Mouse (Mus musculus) heart, embryonic 15.5 days (tissue): Measurements from ENCODE around the gene Plaa. TPM values are rescaled to one million over a fixed set of nuclear protein-coding genes. Genes with fewer than 3 reads are reported as not detected.

Experiments used
- ATAC-seq: fragments of 200-750 bp; cut with Nextera tagmentation; replicated peaks from 2 replicates; pipeline ENCODE4 v1.8.0; 2017; ENCODE audit warnings: low read depth, moderate TSS enrichment; ENCODE audit not compliant: insufficient number of reproducible peaks, insufficient read depth, low FRiP score
- H3K27ac ChIP-seq: fragments of 300-500 bp; sonication (generic); 2 replicates; pipeline ENCODE4 v1.5.1; 2015; ENCODE audit warnings: mild to moderate bottlenecking, inconsistent platforms
- H3K27me3 ChIP-seq: fragments of 300-500 bp; sonication (generic); 2 replicates; pipeline ENCODE4 v1.6.1; 2015; ENCODE audit warnings: inconsistent platforms
- H3K36me3 ChIP-seq: fragments of 300-500 bp; sonication (generic); 2 replicates; pipeline ENCODE4 v1.6.1; 2015; ENCODE audit warnings: mild to moderate bottlenecking, inconsistent platforms
- H3K4me1 ChIP-seq: fragments of 300-500 bp; sonication (generic); replicated peaks from 2 replicates; pipeline ENCODE4 v1.6.1; 2015; ENCODE audit warnings: inconsistent platforms
- H3K4me2 ChIP-seq: fragments of 300-500 bp; sonication (generic); 2 replicates; pipeline ENCODE4 v1.6.1; 2015; ENCODE audit warnings: inconsistent platforms, mild to moderate bottlenecking, moderate library complexity
- H3K4me3 ChIP-seq: fragments of 300-500 bp; sonication (generic); 2 replicates; pipeline ENCODE4 v1.5.1; 2015; ENCODE audit warnings: mild to moderate bottlenecking, inconsistent platforms
- H3K9ac ChIP-seq: fragments of 300-500 bp; sonication (generic); 2 replicates; pipeline ENCODE4 v1.6.1; 2015; ENCODE audit warnings: mild to moderate bottlenecking, inconsistent platforms
- H3K9me3 ChIP-seq: fragments of 300-500 bp; sonication (generic); replicated peaks from 2 replicates; pipeline ENCODE4 v1.6.1; 2016; ENCODE audit warnings: inconsistent platforms
- WGBS: fragments of 180-500 bp; shearing (Covaris S2); methylation state at CpG from one replicate; pipeline ENCODE4 v1.1.7; 2015; ENCODE audit warnings: mixed read lengths; 5-methylcytosine and 5-hydroxymethylcytosine counted together
- polyA plus RNA-seq: library from polyadenylated mRNA; unstranded; fragments of >200 nt; fragmentation: Nextera tagmentation; extraction: Ambion mirVana; gene quantifications from 2 replicates; pipeline ENCODE4 v1.2.1, GENCODE M21; 2015

Plaa gene
- polyA plus RNA-seq, 1 experiment from 2014 or later = 48.3 TPM

- peaks cover 16% of the 10 kb centered on the region for H3K36me3 ChIP-seq
- H3K27me3 ChIP-seq = no peaks in the 10 kb centered on the region
- no peak overlapping the region for H3K4me2 ChIP-seq
- H3K27ac ChIP-seq = no peak overlapping the region
- ATAC-seq = no peak
- WGBS = 79% methylated on average over 7 of the region's 7 CpGs
- H3K9ac ChIP-seq = no peak overlapping the region
- H3K4me1 ChIP-seq = no peaks in the 10 kb centered on the region
- no peaks in the 10 kb centered on the region for H3K9me3 ChIP-seq
- no peak overlapping the region for H3K4me3 ChIP-seq
Observed at GRCm38 (mm10) chr4:94544321-94544720, 58.7 kb downstream of the Plaa start.

- H3K4me2 ChIP-seq = no peak overlapping the region
- WGBS = 95% methylated on average over 4 of the region's 4 CpGs
- no peaks in the 10 kb centered on the region for H3K4me1 ChIP-seq
- no peaks in the 10 kb centered on the region for H3K27me3 ChIP-seq
- peaks cover 19% of the 10 kb centered on the region for H3K36me3 ChIP-seq
- no peak overlapping the region for H3K9ac ChIP-seq
- no peaks in the 10 kb centered on the region for H3K9me3 ChIP-seq
- no peak for ATAC-seq
- H3K27ac ChIP-seq = no peak overlapping the region
- no peak overlapping the region for H3K4me3 ChIP-seq
Observed at GRCm38 (mm10) chr4:94543041-94543440, 60.0 kb downstream of the Plaa start.

- Histone ChIP-seq H3K4me2 (no peak overlapping the region), H3K27me3 (no peaks in the 10 kb centered on the region), H3K4me3 (no peak overlapping the region), H3K36me3 (peaks cover 2% of the 10 kb centered on the region; the same call in 1 of the 2 replicates), H3K9me3 (no peaks in the 10 kb centered on the region), H3K9ac (no peak overlapping the region), H3K4me1 (no peaks in the 10 kb centered on the region), H3K27ac (no peak overlapping the region)
- no peak for ATAC-seq
Observed at GRCm38 (mm10) chr4:94533205-94533604, 69.8 kb downstream of the Plaa start.

- Histone ChIP-seq H3K4me3 (no peak overlapping the region), H3K4me1 (no peaks in the 10 kb centered on the region), H3K27ac (no peak overlapping the region), H3K9me3 (no peaks in the 10 kb centered on the region), H3K4me2 (no peak overlapping the region), H3K9ac (no peak overlapping the region), H3K27me3 (no peaks in the 10 kb centered on the region), H3K36me3 (0 out of 2 replicates have a peak, but pooled peaks cover 1% of the 10 kb centered on the region)
- ATAC-seq = no peak
- 81% methylated on average over 1 of the region's 1 CpGs for WGBS
Observed at GRCm38 (mm10) chr4:94529448-94529847, 73.6 kb downstream of the Plaa start.

- no peak overlapping the region for H3K27ac ChIP-seq
- no peak overlapping the region for H3K9ac ChIP-seq
- ATAC-seq = no peak
- H3K4me3 ChIP-seq = no peak overlapping the region
- H3K4me1 ChIP-seq = no peaks in the 10 kb centered on the region
- H3K4me2 ChIP-seq = no peak overlapping the region
- no peaks in the 10 kb centered on the region for H3K9me3 ChIP-seq
- H3K36me3 ChIP-seq = no peaks in the 10 kb centered on the region
- H3K27me3 ChIP-seq = no peaks in the 10 kb centered on the region
Observed at GRCm38 (mm10) chr4:94523321-94523720, 79.7 kb downstream of the Plaa start.

- no peak overlapping the region for H3K9ac ChIP-seq
- no peaks in the 10 kb centered on the region for H3K9me3 ChIP-seq
- no peaks in the 10 kb centered on the region for H3K27me3 ChIP-seq
- no peaks in the 10 kb centered on the region for H3K4me1 ChIP-seq
- WGBS = 60% methylated on average over 4 of the region's 4 CpGs
- H3K4me2 ChIP-seq = no peak overlapping the region
- no peak overlapping the region for H3K4me3 ChIP-seq
- no peak for ATAC-seq
- no peaks in the 10 kb centered on the region for H3K36me3 ChIP-seq
- no peak overlapping the region for H3K27ac ChIP-seq
Observed at GRCm38 (mm10) chr4:94517631-94518030, 85.4 kb downstream of the Plaa start.

Other genes with a start within 250 kb of the Plaa start
- gene Gm10306, start 46.7 kb downstream of the Plaa start, polyA plus RNA-seq = not detected in 2 replicates
- 9.5 and 10.0 TPM in 2 replicates for gene Caap1, start 46.4 kb downstream of the Plaa start, polyA plus RNA-seq
- gene Ift74, start 11.2 kb upstream of the Plaa start, polyA plus RNA-seq = 12.3 and 13.9 TPM in 2 replicates
- 0.21 and 0.39 TPM in 2 replicates for gene Lrrc19, start 46.9 kb upstream of the Plaa start, polyA plus RNA-seq
- 37.1 and 45.3 TPM in 2 replicates for gene Tek, start 136.0 kb upstream of the Plaa start, polyA plus RNA-seq